ENCODE assay signal across 8 mouse cellular contexts in the genomic region with DNA sequence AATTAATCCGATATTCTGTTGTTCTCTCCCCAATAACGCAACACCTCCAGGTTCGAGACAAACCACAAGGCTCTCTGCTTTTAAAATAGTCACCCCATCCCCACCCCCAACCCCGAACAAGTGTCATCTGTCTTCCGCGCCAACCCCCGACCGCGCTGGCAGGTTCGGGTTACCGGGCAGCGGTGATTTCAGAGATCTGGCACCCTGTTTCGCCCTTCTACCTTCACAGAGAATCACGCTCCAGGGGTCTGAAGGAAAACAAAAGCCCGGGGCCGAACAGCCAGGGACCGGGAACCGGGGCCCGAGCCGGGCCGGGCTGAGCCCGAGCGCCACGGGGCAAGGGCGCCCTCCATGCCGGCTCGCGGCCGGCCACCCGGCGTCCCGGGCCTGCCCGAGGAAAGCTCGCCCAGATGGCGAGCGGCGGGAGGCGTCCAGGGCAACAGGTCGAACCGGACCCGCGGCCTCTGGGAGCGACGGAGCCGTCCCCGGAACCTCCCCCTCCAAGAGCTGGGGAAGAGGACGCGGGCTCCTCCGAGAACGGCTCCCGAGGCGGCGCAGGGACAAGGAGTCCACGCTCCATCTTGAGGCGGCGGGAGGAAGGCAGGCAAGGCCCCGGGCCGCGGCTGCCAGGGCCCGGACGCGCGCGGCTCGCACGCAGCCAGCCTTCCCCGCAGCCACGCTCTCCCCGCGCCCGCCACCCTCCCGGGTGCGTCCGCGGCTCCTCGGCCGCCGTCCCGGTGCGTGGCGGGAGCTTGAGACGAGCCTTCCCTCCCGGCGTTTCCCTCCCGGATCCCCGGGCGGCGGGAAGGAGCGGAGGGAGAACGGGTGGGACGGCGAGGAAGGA. TPM values are rescaled to one million over a fixed set of nuclear protein-coding genes. Genes with fewer than 3 reads are reported as not detected.
DNase-seq lines count a peak whose midpoint lies in the region; ATAC-seq and TF ChIP-seq lines count a peak whose summit lies in the region.

No protein-coding gene starts in this region.

- peak; percentile 62 for DNase-seq in ovary, postnatal 36 days (ENCODE audit: low spot score)
- DNase-seq in ovary, postnatal 14 days (ENCODE audit: low spot score): no peak
- peak; percentile 86 to 87 for DNase-seq in cerebellum, postnatal 14 days
- DNase-seq in gastrocnemius, adult 8-10 months (ENCODE audit: low spot score in 2 of 2): peak; percentile 64 to 71
- DNase-seq in hindbrain, postnatal 0 days (ENCODE audit: low spot score): peak; percentile 62
- peak; percentile 50 for DNase-seq in liver
- DNase-seq in splenic B cell, adult 2 months (ENCODE audit: low read depth, low spot score): peak; percentile 55

- peak overlapping the region; percentile 96 for H3K9ac ChIP-seq in hindbrain, postnatal 0 days (replicated peaks; ENCODE audit: low read length)
- peak overlapping the region; percentile 96 for H3K9ac ChIP-seq in midbrain, embryonic 16.5 days (ENCODE audit: low read depth, low read length)

- H3K36me3 ChIP-seq in hindbrain, postnatal 0 days (ENCODE audit: insufficient read depth, low read length): no peaks in the 10 kb centered on the region
- no peaks in the 10 kb centered on the region for H3K36me3 ChIP-seq in midbrain, embryonic 16.5 days (ENCODE audit: control insufficient read depth, insufficient read depth, low read length)
- no peaks in the 10 kb centered on the region for H3K36me3 ChIP-seq in splenic B cell, adult 2 months (ENCODE audit: control insufficient read depth, insufficient read depth, low read length, poor library complexity, severe bottlenecking)

- H3K4me2 ChIP-seq in hindbrain, postnatal 0 days (ENCODE audit: low read depth, low read length): peak overlapping the region; percentile 76
- peak overlapping the region; percentile 57 for H3K4me2 ChIP-seq in midbrain, embryonic 16.5 days (ENCODE audit: low read length)

- peak overlapping the region; percentile 99 for H3K27ac ChIP-seq in hindbrain, postnatal 0 days
- peak overlapping the region; percentile 98 for H3K27ac ChIP-seq in midbrain, embryonic 16.5 days (ENCODE audit: low read length)

- no peaks in the 10 kb centered on the region for H3K9me3 ChIP-seq in hindbrain, postnatal 0 days (ENCODE audit: low read length)
- no peaks in the 10 kb centered on the region for H3K9me3 ChIP-seq in midbrain, embryonic 16.5 days (replicated peaks; ENCODE audit: control insufficient read depth, low read length, poor library complexity, severe bottlenecking)

- under 1% methylated on average over 64 of the region's 92 CpGs for WGBS in hindbrain, postnatal 0 days
- under 1% methylated on average over 77 of the region's 92 CpGs for WGBS in midbrain, embryonic 16.5 days

- peak overlapping the region; percentile 96 for H3K4me3 ChIP-seq in hindbrain, postnatal 0 days (ENCODE audit: low read length)
- H3K4me3 ChIP-seq in midbrain, embryonic 16.5 days (ENCODE audit: low read depth, low read length): peak overlapping the region; percentile 92

- 0 out of 2 replicates have a peak, but pooled peaks cover 2% of the 10 kb centered on the region for H3K4me1 ChIP-seq in hindbrain, postnatal 0 days (ENCODE audit: insufficient read depth, low read length)
- peaks cover 29% of the 10 kb centered on the region for H3K4me1 ChIP-seq in midbrain, embryonic 16.5 days (ENCODE audit: control insufficient read depth, insufficient read depth, low read length)

- H3K27me3 ChIP-seq in hindbrain, postnatal 0 days (ENCODE audit: insufficient read depth, low read length): no peaks in the 10 kb centered on the region
- H3K27me3 ChIP-seq in midbrain, embryonic 16.5 days (ENCODE audit: control insufficient read depth, insufficient read depth, low read depth, low read length): no peaks in the 10 kb centered on the region
- H3K27me3 ChIP-seq in splenic B cell, adult 2 months (ENCODE audit: control insufficient read depth, insufficient read depth, low read length, poor library complexity, severe bottlenecking): no peaks in the 10 kb centered on the region

- ATAC-seq in hindbrain, postnatal 0 days: peak; percentile 58
- peak; percentile 80 for ATAC-seq in midbrain, embryonic 16.5 days

- TF ChIP-seq CTCF in hindbrain, postnatal 0 days (IDR thresholded peaks at IDR 0.05; ENCODE audit: low read depth): no peak

RNA-seq across cellular contexts. Expression of gene Clip1, which starts 0.8 kb away (rescaled TPM):
- 100 to 1,000 TPM; 341 to 375 (median 357) TPM for total RNA-seq in gastrocnemius, adult 8-10 months (2022)
- total RNA-seq in hindbrain, postnatal 0 days (2014; rRNA removed): 47.3 and 58.0 TPM in 2 replicates
- polyA plus RNA-seq in hindbrain, postnatal 0 days (2015; fragmentation: Nextera tagmentation; extraction: Ambion mirVana): 68.6 and 71.6 TPM in 2 replicates
- polyA plus RNA-seq in midbrain, embryonic 16.5 days (2015; fragmentation: Nextera tagmentation; extraction: Ambion mirVana): 86.1 and 93.6 TPM in 2 replicates

RNA-seq across cellular contexts. Expression of gene Zcchc8, which starts 37.3 kb away (rescaled TPM):
- total RNA-seq in gastrocnemius, adult 8-10 months (2022): 10 to 100 TPM in 3 of 4 experiments, 1 to 10 TPM in 1; 10.0 to 15.4 (median 11.6) TPM
- total RNA-seq in hindbrain, postnatal 0 days (2014; rRNA removed): 23.9 and 26.5 TPM in 2 replicates
- 40.0 and 46.8 TPM in 2 replicates for polyA plus RNA-seq in hindbrain, postnatal 0 days (2015; fragmentation: Nextera tagmentation; extraction: Ambion mirVana)
- 70.5 and 76.7 TPM in 2 replicates for polyA plus RNA-seq in midbrain, embryonic 16.5 days (2015; fragmentation: Nextera tagmentation; extraction: Ambion mirVana)
